Mouse (Mus musculus) embryonic facial prominence, embryonic 11.5 days (tissue): ENCODE data around the gene Nxnl2. TPM values are rescaled to one million over a fixed set of nuclear protein-coding genes. Genes with fewer than 3 reads are reported as not detected.
A peak's percentile ranks its signal among the peaks of the same experiment; 100 is the strongest.
"Not testable (repeated sequence)": the region's sequence is repeated elsewhere in the genome, so short reads cannot be mapped to it uniquely, and the experiment has no call there.

Experiments used
- ATAC-seq: fragments of 200-750 bp; cut with Nextera tagmentation; replicated peaks from 2 replicates; pipeline ENCODE4 v1.8.0; 2017; ENCODE audit warnings: low read depth; ENCODE audit not compliant: insufficient number of reproducible peaks, low FRiP score, low TSS enrichment
- DNase-seq: peaks from one replicate; pipeline ENCODE4 v3.0.0-alpha.2; 2015; ENCODE audit warnings: low spot score
- H3K27ac ChIP-seq: fragments of 300-500 bp; sonication (generic); replicated peaks from 2 replicates; pipeline ENCODE4 v1.5.1; 2014; ENCODE audit warnings: mild to moderate bottlenecking, low read depth, low read length, control low read depth
- H3K27me3 ChIP-seq: fragments of 300-500 bp; sonication (generic); 2 replicates; pipeline ENCODE4 v1.6.1; 2014; ENCODE audit warnings: mild to moderate bottlenecking, low read length, moderate library complexity, mixed read lengths; ENCODE audit not compliant: control insufficient read depth, insufficient read depth
- H3K36me3 ChIP-seq: fragments of 300-500 bp; sonication (generic); replicated peaks from 2 replicates; pipeline ENCODE4 v1.6.1; 2014; ENCODE audit warnings: low read depth, mild to moderate bottlenecking, low read length, moderate library complexity, mixed read lengths; ENCODE audit not compliant: control insufficient read depth, insufficient read depth
- H3K4me1 ChIP-seq: fragments of 300-500 bp; sonication (generic); 2 replicates; pipeline ENCODE4 v1.6.1; 2014; ENCODE audit warnings: low read length, mixed read lengths; ENCODE audit not compliant: control insufficient read depth, insufficient read depth
- H3K4me2 ChIP-seq: fragments of 300-500 bp; sonication (generic); 2 replicates; pipeline ENCODE4 v1.6.1; 2014; ENCODE audit warnings: low read depth, mild to moderate bottlenecking, control low read depth, low read length, moderate library complexity
- H3K4me3 ChIP-seq: fragments of 300-500 bp; sonication (generic); 2 replicates; pipeline ENCODE4 v1.5.1; 2014; ENCODE audit warnings: low read depth, low read length, control low read depth
- H3K9ac ChIP-seq: fragments of 300-500 bp; sonication (generic); replicated peaks from 2 replicates; pipeline ENCODE4 v1.6.1; 2014; ENCODE audit warnings: mild to moderate bottlenecking, control low read depth, low read length
- H3K9me3 ChIP-seq: fragments of 300-500 bp; sonication (generic); replicated peaks from 2 replicates; pipeline ENCODE4 v1.6.1; 2016; ENCODE audit warnings: mild to moderate bottlenecking, low read length, inconsistent platforms, mixed read lengths; ENCODE audit not compliant: control insufficient read depth
- WGBS: fragments of 180-500 bp; shearing (Covaris S2); extraction: QIAGEN DNeasy Blood & Tissue Kit; methylation state at CpG from one replicate; pipeline ENCODE4 v1.1.7; 2014; 5-methylcytosine and 5-hydroxymethylcytosine counted together
- polyA plus RNA-seq: library from polyadenylated mRNA; unstranded; fragments of >200 nt; fragmentation: Nextera tagmentation; extraction: Ambion mirVana; gene quantifications from 2 replicates; pipeline ENCODE4 v1.2.1, GENCODE M21; 2014

Gene Nxnl2
- polyA plus RNA-seq, 1 experiment from 2014 or later = 1.7 TPM

- ATAC-seq (no peak), DNase-seq (no peak)
- 87% methylated on average over 8 of the region's 8 CpGs for WGBS
- Histone ChIP-seq H3K4me1 (no peaks in the 10 kb centered on the region), H3K4me2 (no peak overlapping the region), H3K4me3 (no peak overlapping the region), H3K36me3 (no peaks in the 10 kb centered on the region), H3K27me3 (no peaks in the 10 kb centered on the region), H3K9me3 (no peaks in the 10 kb centered on the region), H3K27ac (no peak overlapping the region), H3K9ac (no peak overlapping the region)
Measured at GRCm38 (mm10) chr13:51203467-51203866, 32.6 kb downstream of the Nxnl2 start.

GRCm38 (mm10) chr13:51204081-51204480 lies 33.3 kb downstream of the Nxnl2 start:
- WGBS = 93% methylated on average over 11 of the region's 11 CpGs
- H3K36me3 ChIP-seq, H3K27ac ChIP-seq, H3K27me3 ChIP-seq, H3K4me1 ChIP-seq, H3K9me3 ChIP-seq, H3K4me2 ChIP-seq, DNase-seq, H3K9ac ChIP-seq, ATAC-seq, H3K4me3 ChIP-seq: not testable (repeated sequence)

- no peak overlapping the region for H3K4me2 ChIP-seq
- H3K9me3 ChIP-seq = no peaks in the 10 kb centered on the region
- H3K36me3 ChIP-seq = no peaks in the 10 kb centered on the region
- no peak overlapping the region for H3K27ac ChIP-seq
- H3K4me3 ChIP-seq = no peak overlapping the region
- no peak overlapping the region for H3K9ac ChIP-seq
- 70% methylated on average over 12 of the region's 12 CpGs for WGBS
- no peaks in the 10 kb centered on the region for H3K27me3 ChIP-seq
- peak; percentile 75 for DNase-seq
- no peak; the same call in 1 of the 2 replicates for ATAC-seq
- no peaks in the 10 kb centered on the region for H3K4me1 ChIP-seq
Measured at GRCm38 (mm10) chr13:51207965-51208364, 37.1 kb downstream of the Nxnl2 start.

GRCm38 (mm10) chr13:51208378-51209100 lies 37.7 kb downstream of the Nxnl2 start:
- no peaks in the 10 kb centered on the region for H3K4me1 ChIP-seq
- H3K9me3 ChIP-seq = no peaks in the 10 kb centered on the region
- WGBS = 57% methylated on average over 18 of the region's 18 CpGs
- peak; percentile 61 for DNase-seq
- H3K4me3 ChIP-seq = no peak overlapping the region
- H3K27me3 ChIP-seq = no peaks in the 10 kb centered on the region
- no peaks in the 10 kb centered on the region for H3K36me3 ChIP-seq
- H3K9ac ChIP-seq = no peak overlapping the region
- no peak overlapping the region for H3K4me2 ChIP-seq
- peak; percentile 79 for ATAC-seq
- no peak overlapping the region for H3K27ac ChIP-seq

- H3K4me3 ChIP-seq = no peak overlapping the region
- H3K4me2 ChIP-seq = no peak overlapping the region
- H3K27me3 ChIP-seq = no peaks in the 10 kb centered on the region
- ATAC-seq (no peak), DNase-seq (no peak)
- 71% methylated on average over 5 of the region's 5 CpGs for WGBS
- no peak overlapping the region for H3K9ac ChIP-seq
- no peaks in the 10 kb centered on the region for H3K4me1 ChIP-seq
- H3K27ac ChIP-seq = no peak overlapping the region
- no peaks in the 10 kb centered on the region for H3K9me3 ChIP-seq
- no peaks in the 10 kb centered on the region for H3K36me3 ChIP-seq
Measured at GRCm38 (mm10) chr13:51210639-51211038, 39.8 kb downstream of the Nxnl2 start.

GRCm38 (mm10) chr13:51214746-51215145 lies 43.9 kb downstream of the Nxnl2 start:
- no peak for ATAC-seq
- Histone ChIP-seq H3K4me3 (no peak overlapping the region), H3K4me1 (no peaks in the 10 kb centered on the region), H3K36me3 (no peaks in the 10 kb centered on the region), H3K9ac (no peak overlapping the region), H3K27me3 (no peaks in the 10 kb centered on the region), H3K4me2 (no peak overlapping the region), H3K27ac (no peak overlapping the region), H3K9me3 (no peaks in the 10 kb centered on the region)
- WGBS = 73% methylated on average over 2 of the region's 2 CpGs
- no peak for DNase-seq

GRCm38 (mm10) chr13:51220897-51221296 lies 50.1 kb downstream of the Nxnl2 start:
- WGBS = 56% methylated on average over 4 of the region's 4 CpGs
- H3K27me3 ChIP-seq = no peaks in the 10 kb centered on the region
- H3K4me1 ChIP-seq = peaks cover 4% of the 10 kb centered on the region; the same call in 1 of the 2 replicates
- H3K4me2 ChIP-seq = no peak overlapping the region
- H3K27ac ChIP-seq = peak overlapping the region; percentile 48; the same call in 1 of the 2 replicates
- H3K9me3 ChIP-seq = no peaks in the 10 kb centered on the region
- no peak overlapping the region for H3K4me3 ChIP-seq
- H3K36me3 ChIP-seq = no peaks in the 10 kb centered on the region
- DNase-seq = no peak
- H3K9ac ChIP-seq = no peak overlapping the region
- 0 out of 2 replicates have a peak, but pooled peaks have one; percentile 56 for ATAC-seq

- no peak for ATAC-seq
Measured at GRCm38 (mm10) chr13:51221425-51222160, 50.8 kb downstream of the Nxnl2 start.

More at GRCm38 (mm10) chr13:51221425-51222160, 50.8 kb downstream of the Nxnl2 start:
- H3K4me2 ChIP-seq = no peak overlapping the region
- no peaks in the 10 kb centered on the region for H3K27me3 ChIP-seq
- no peak overlapping the region for H3K4me3 ChIP-seq
- no peaks in the 10 kb centered on the region for H3K9me3 ChIP-seq
- H3K4me1 ChIP-seq = peaks cover 4% of the 10 kb centered on the region; the same call in 1 of the 2 replicates
- H3K36me3 ChIP-seq = no peaks in the 10 kb centered on the region
- H3K27ac ChIP-seq = peak overlapping the region; percentile 43
- no peak overlapping the region for H3K9ac ChIP-seq
- 40% methylated on average over 12 of the region's 12 CpGs for WGBS
- peak; percentile 76 for DNase-seq
